Mouse (Mus musculus): Measurements from ENCODE around the gene Avpr1a. TPM values are rescaled to one million over a fixed set of nuclear protein-coding genes. Genes with fewer than 3 reads are reported as not detected.

The Avpr1a gene
- 0.16 and 0.39 TPM in 2 replicates for polyA plus RNA-seq (2012; rRNA removed)

DNA sequence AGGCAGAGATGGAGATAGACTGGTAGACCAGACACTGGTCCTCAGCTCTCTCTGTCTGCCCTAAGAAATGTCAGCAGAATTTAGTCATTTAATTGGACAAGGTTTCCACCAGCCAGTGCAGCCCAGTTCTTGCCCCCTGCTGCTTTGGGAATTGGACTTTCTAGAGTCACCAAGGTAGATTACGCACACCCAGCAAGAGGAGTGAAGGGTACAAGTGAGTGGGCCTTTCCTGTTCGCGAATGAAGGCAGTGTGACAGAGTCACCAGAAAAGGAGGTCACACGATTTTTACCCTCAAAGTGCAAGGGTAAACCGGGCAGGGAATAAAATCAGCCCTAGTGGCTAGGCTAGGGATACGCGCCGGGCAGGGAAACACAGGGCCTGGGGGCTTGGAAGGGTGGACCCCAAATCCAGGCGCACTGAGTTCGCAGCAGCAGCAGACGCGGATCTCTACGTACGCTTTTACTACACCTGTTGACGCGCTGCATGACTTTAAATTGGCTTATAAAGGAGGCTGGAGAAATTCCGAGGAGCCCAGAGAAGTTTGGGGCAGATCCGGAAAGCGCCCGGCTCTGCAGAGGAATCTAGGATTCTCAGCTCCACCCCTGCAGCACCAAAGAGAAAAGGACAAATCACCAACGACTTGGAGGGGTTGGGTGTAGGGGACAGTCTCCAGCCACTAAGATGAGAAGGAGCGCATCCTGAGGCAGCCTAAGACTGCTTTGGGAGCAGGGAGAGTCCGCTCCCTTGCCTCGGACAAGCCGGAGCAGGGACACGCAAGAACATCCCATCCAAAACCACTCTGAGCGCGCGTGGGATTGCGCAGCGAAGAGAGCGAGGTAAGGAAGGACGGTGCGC, at the start of gene Avpr1a:
TSS of gene Avpr1a (plus strand) at position 639 of the 856 bp plus-strand sequence.

Other genes with a start within 250 kb of the Avpr1a start
- gene Ppm1h, start 230.3 kb downstream of the Avpr1a start, polyA plus RNA-seq (2012; rRNA removed): 2.4 and 4.2 TPM in 2 replicates

All from central nervous system, embryonic 11.5 days (tissue).